Mouse (Mus musculus) CH12.LX (cell line): ENCODE data around the gene Cyp1b1.

Experiments
- CHD2 ChIP-seq: IDR thresholded peaks from 2 replicates; pipeline ENCODE4 v1.6.1; 2011; ENCODE audit warnings: low read length, improper control_type of control experiment
- CTCF ChIP-seq, 2 experiments: IDR thresholded peaks in 1 of 2; conservative IDR thresholded peaks in 1 of 2; 2 replicates each; pipeline ENCODE4 v1.5.1; 2011 to 2012; ENCODE audit warnings: low read depth in 2 of 2, low read length in 2 of 2, improper control_type of control experiment in 1 of 2, inconsistent platforms in 1 of 2, mild to moderate bottlenecking in 1 of 2, moderate library complexity in 1 of 2
- HCFC1 ChIP-seq: IDR thresholded peaks from 2 replicates; pipeline ENCODE4 v1.6.1; 2012; ENCODE audit warnings: low read depth, mild to moderate bottlenecking, inconsistent platforms, low read length, improper control_type of control experiment
- JUND ChIP-seq: conservative IDR thresholded peaks from 2 replicates; pipeline ENCODE4 v1.6.1; 2011; ENCODE audit warnings: low read depth, low read length, improper control_type of control experiment
- MAX ChIP-seq: IDR thresholded peaks from 2 replicates; pipeline ENCODE4 v1.6.1; 2011; ENCODE audit warnings: low read length, improper control_type of control experiment
- MXI1 ChIP-seq: IDR thresholded peaks from 2 replicates; pipeline ENCODE4 v1.6.1; 2011; ENCODE audit warnings: mild to moderate bottlenecking, low read depth, low read length, improper control_type of control experiment
- PAX5 ChIP-seq: IDR thresholded peaks from 2 replicates; pipeline ENCODE4 v1.6.1; 2012; ENCODE audit warnings: low read length, inconsistent platforms, mixed read lengths
- POLR2A ChIP-seq: IDR thresholded peaks from 2 replicates; pipeline ENCODE4 v1.6.1; 2011; ENCODE audit warnings: low read depth, mild to moderate bottlenecking, improper control_type of control experiment, low read length
- RAD21 ChIP-seq: IDR thresholded peaks from 2 replicates; pipeline ENCODE4 v1.6.1; 2011; ENCODE audit warnings: low read depth, mild to moderate bottlenecking, low read length, improper control_type of control experiment, moderate library complexity
- ZC3H11A ChIP-seq: IDR thresholded peaks from 2 replicates; pipeline ENCODE4 v1.6.1; 2012; ENCODE audit warnings: low read depth, mild to moderate bottlenecking, inconsistent platforms, low read length, improper control_type of control experiment

- TF ChIP-seq CTCF (conservative IDR thresholded peaks at IDR 0.05 in 1 of 2, IDR thresholded peaks at IDR 0.05 in 1 of 2; ENCODE audit: low read depth in 2 of 2, low read length in 2 of 2) (no peak), PAX5 (no peak), ZC3H11A (no peak), MXI1 (no peak), JUND (no peak), HCFC1 (no peak), MAX (no peak), CHD2 (no peak), POLR2A (no peak), RAD21 (no peak)
Observed at GRCm38 (mm10) chr17:79653171-79653570, 61.7 kb downstream of the Cyp1b1 start.
